Mouse (Mus musculus) 416B (cell line): ENCODE results near the gene Gzmm.
"Not testable (repeated sequence)": the region's sequence is repeated elsewhere in the genome, so short reads cannot be mapped to it uniquely, and the experiment has no call there.

Source experiments
- DNase-seq: peaks from one replicate; pipeline ENCODE4 v3.0.0; 2011; ENCODE audit warnings: low read depth

The Gzmm gene

DNA sequence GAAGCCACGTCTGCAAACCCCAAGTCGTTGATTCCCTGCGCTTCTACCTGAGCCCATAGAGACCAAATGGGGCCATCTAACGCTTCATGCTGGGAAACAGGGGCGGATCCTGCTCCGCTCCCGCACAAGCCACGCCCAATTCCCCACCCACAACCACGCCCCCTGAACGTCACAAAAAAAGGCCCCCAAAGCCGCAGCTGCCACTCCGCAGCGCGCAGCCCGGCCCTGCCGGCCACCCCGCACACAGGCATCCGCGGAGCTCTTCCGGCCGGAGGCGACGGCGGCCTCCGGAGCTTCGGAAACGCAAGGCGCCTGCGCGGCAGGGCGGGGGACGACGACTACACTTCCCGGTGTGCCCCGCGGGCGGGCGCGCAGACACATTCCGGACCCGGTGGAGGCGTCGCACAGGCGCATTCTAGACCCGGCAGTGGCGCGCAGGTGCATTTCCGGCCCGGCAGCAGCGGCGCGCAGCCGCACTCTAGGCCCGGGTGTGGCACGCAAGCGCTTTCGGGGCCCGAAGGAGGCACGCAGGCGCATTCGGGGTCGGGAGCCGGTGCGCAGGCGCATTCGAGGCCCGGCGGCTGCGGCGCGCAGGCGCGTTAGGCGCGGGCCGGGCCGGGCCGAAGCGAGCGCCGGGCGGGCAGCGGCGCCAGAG is 7.1 kb upstream of the Gzmm start, which contains the start of gene Cdc34:
Gene Cdc34 (plus strand): TSS at position 605 of the 655 bp plus-strand sequence.
- DNase-seq: peak; percentile 99

GRCm38 (mm10) chr10:79682551-79682915 is 6.3 kb upstream of the Gzmm start:
- peak; percentile 49 for DNase-seq

- DNase-seq: peak; percentile 77
Observed at GRCm38 (mm10) chr10:79682916-79683582, 5.8 kb upstream of the Gzmm start.

- DNase-seq: peak; percentile 61
Observed at GRCm38 (mm10) chr10:79683726-79684640, 4.8 kb upstream of the Gzmm start.

GRCm38 (mm10) chr10:79684770-79685600 is 3.8 kb upstream of the Gzmm start:
- DNase-seq: no peak

DNA sequence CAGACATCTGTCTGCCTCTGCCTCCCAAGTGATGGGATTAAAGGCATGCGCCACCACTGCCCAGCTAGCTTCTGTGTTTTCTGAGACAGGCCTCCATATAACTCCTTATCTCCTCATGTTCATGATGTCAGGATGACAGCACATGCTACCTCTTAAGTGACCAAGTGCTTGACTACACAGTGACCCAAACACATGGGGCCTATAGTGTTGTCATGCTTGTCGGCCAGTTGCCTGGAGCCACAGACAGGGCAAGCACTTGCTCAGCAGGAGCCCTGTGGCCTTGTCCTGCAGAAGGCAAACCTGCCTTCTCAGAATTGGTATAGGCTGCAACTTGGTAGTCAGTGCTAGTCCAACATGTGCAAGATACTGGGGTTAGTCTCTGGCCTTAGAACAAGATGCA is 2.6 kb upstream of the Gzmm start:
- no peak for DNase-seq

- DNase-seq: no peak
Observed at GRCm38 (mm10) chr10:79686691-79687090, 2.1 kb upstream of the Gzmm start.

- DNase-seq: no peak
Observed at GRCm38 (mm10) chr10:79687513-79687912, 1.3 kb upstream of the Gzmm start.

DNA sequence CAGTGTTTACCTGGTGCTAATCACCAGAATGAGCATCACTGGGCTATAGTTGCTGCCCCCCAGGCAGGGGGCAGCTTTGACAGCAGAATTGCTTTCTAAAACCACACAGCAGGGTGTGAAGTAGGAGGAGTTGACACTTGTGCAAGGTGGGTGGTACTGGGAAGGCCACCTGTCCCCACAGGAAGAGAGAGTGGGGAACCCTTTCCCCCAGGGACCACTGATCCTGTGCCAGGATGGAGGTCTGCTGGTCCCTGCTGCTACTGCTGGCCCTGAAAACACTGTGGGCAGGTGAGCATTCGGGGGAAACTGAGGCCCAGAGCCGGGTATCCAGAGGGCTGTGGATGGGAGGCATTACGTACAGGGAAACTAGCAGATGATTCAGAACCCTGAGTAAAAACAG is 358 bp downstream of the Gzmm start:
- no peak for DNase-seq

GRCm38 (mm10) chr10:79691986-79692548 is 3.2 kb downstream of the Gzmm start:
- DNase-seq: no peak

- no peak for DNase-seq
Observed at GRCm38 (mm10) chr10:79693580-79694378, 5.0 kb downstream of the Gzmm start.

DNA sequence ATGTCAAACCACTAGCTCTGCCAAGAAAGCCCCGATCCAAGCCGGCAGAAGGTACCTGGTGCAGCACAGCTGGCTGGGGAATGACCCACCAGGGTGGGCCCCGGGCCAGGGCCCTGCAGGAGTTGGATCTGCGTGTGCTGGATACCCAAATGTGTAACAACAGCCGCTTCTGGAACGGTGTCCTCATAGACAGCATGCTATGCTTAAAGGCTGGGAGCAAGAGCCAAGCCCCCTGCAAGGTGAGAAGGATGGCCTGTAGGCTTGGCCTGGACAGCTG is 5.5 kb downstream of the Gzmm start:
- DNase-seq: no peak

DNA sequence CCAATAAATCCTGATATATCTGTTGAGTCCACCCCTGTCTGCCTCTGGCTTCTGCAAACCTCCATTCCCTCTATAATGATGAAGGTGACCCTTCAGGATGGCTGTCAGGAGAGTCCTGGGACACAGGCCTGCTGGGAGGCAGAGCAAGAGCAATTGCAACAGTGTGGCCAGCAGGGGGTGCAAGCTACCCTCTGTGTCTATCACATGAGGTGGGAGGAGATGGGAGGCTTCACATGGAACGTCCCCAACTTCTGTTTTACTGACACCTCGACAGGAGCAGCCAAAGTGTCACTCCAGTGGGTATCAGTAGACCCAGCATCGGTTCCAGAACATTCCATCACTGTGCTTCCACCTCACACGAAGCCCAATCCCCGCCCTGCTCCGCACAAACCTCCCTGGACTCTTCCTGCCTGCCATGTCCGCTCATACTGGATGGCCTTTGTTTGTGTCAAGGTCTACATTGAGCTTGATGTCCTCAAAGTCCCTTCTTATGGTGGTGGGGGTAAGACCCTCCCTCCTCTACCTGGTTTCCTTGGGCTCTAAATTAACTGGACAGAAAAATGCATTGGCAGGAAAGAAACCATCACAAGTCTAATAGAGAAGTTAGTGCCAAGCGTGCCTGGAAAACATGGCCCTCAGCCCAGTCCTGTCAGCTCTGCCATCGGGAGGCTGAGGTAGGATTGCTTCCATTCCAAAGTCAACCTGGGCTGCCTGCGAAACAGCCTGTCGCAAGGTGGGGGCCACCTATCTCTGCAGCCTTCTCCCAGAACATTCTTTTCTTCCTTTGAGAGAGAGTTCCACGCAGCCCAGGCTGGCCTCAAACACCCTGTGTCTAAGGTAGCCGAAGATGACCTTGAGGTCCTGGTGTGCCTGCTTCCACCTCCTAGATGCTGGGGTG is 6.7 kb downstream of the Gzmm start:
- DNase-seq: peak; percentile 84

GRCm38 (mm10) chr10:79696129-79696651 is 7.4 kb downstream of the Gzmm start:
- no peak for DNase-seq

DNA sequence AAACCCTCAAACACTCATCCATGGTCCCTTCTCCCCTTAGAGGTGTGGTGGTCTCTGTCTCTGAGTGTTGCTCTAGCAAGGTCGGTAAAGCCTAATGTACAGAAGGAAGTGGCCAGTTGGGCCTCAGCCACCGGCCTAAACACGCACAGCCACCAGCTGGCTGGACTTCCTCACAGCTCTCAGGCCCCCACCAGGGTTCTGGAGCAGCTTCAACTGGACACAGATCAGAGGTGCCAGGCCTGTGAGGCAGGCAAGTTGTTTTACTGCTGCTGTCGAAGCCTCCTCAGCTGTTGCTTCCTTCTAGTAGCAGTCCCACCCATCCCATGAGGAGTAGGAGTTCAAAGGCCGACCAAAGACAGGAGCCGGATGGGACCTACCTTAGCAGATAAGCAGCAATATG is 9.1 kb downstream of the Gzmm start:
- DNase-seq: no peak

DNA sequence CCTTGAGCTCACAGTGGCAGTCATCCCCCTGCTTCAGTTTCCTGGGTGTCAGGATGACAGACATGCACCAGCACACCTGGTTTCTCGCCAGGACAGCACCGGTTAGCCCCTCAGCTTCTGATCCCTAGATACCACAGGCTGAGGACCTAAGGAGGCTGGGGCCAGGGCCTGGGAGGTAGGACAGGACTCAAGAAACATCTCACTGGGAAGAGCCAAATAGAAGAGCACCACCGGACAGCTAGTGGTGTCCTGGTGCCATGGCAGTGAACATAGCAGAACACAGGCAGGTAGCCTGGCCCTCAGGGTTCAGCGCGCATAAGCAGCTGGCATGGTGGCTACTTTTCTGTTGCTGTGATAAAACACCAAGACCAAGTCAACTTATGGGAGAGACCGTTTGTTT is 9.6 kb downstream of the Gzmm start:
- no peak for DNase-seq

GRCm38 (mm10) chr10:79700676-79701075 is 11.9 kb downstream of the Gzmm start:
- no peak for DNase-seq

- DNase-seq: no peak
Observed at GRCm38 (mm10) chr10:79701443-79702129, 12.8 kb downstream of the Gzmm start.

DNA sequence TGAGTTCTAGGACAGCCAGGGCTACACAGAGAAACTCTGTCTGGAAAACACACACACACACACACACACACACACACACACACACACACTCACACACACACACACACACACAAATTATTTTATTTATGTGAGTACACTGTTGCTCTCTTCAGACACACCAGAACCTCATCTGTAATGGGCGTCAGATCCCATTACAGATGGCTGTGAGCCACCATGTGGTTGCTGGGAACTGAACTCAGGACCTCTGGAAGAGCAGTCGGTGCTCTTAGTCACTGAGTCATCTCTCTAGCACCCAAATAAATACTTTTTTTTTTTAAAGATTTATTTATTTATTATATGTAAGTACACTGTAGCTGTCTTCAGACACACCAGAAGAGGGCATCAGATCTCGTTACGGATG is 14.2 kb downstream of the Gzmm start:
- DNase-seq: not testable (repeated sequence)
